Mouse (Mus musculus): ENCODE measurements at regions not wholly inside any gene's neighbourhood (a gene's known extent, or its start where the extent isn't known, plus 50 kb on each side); places are given as distances from the start of the nearest gene placed in this dataset.

GRCm38 (mm10) chr4:7199941-7200340 is 1038.9 kb downstream of the Car8 start:
- H3K9ac ChIP-seq = no peak overlapping the region
- no peaks in the 10 kb centered on the region for H3K9me3 ChIP-seq
- H3K4me1 ChIP-seq = no peaks in the 10 kb centered on the region
- H3K4me2 ChIP-seq (replicated peaks) = no peak overlapping the region
- WGBS = 58% methylated on average over 2 of the region's 2 CpGs
- ATAC-seq (ENCODE audit: insufficient number of reproducible peaks, insufficient read depth, low FRiP score, low TSS enrichment) = no peak
- H3K4me3 ChIP-seq = no peak overlapping the region
- H3K36me3 ChIP-seq = no peaks in the 10 kb centered on the region
- no peaks in the 10 kb centered on the region for H3K27me3 ChIP-seq
- no peak overlapping the region for H3K27ac ChIP-seq

- H3K4me3 ChIP-seq = no peak overlapping the region
- H3K9ac ChIP-seq = no peak overlapping the region
- no peaks in the 10 kb centered on the region for H3K4me1 ChIP-seq
- 79% methylated on average over 2 of the region's 2 CpGs for WGBS
- no peak overlapping the region for H3K27ac ChIP-seq
- no peak for ATAC-seq (ENCODE audit: insufficient number of reproducible peaks, insufficient read depth, low FRiP score, low TSS enrichment)
- H3K27me3 ChIP-seq = no peaks in the 10 kb centered on the region
- no peaks in the 10 kb centered on the region for H3K36me3 ChIP-seq
- no peak overlapping the region for H3K4me2 ChIP-seq (replicated peaks)
- H3K9me3 ChIP-seq = no peaks in the 10 kb centered on the region
Measured at GRCm38 (mm10) chr4:7199052-7199451, 1039.8 kb downstream of the Car8 start.

GRCm38 (mm10) chr4:7196570-7196969 is 1042.3 kb downstream of the Car8 start:
- WGBS = 79% methylated on average over 3 of the region's 3 CpGs
- H3K36me3 ChIP-seq = no peaks in the 10 kb centered on the region
- H3K4me2 ChIP-seq (replicated peaks) = no peak overlapping the region
- ATAC-seq (ENCODE audit: insufficient number of reproducible peaks, insufficient read depth, low FRiP score, low TSS enrichment) = no peak
- no peaks in the 10 kb centered on the region for H3K27me3 ChIP-seq
- H3K27ac ChIP-seq = no peak overlapping the region
- H3K4me3 ChIP-seq = no peak overlapping the region
- H3K4me1 ChIP-seq = no peaks in the 10 kb centered on the region
- H3K9me3 ChIP-seq = no peaks in the 10 kb centered on the region
- H3K9ac ChIP-seq = no peak overlapping the region

- ATAC-seq (ENCODE audit: insufficient number of reproducible peaks, insufficient read depth, low FRiP score, low TSS enrichment) = no peak
- Histone ChIP-seq H3K4me3 (no peak overlapping the region), H3K27ac (no peak overlapping the region), H3K9me3 (no peaks in the 10 kb centered on the region), H3K9ac (no peak overlapping the region), H3K36me3 (no peaks in the 10 kb centered on the region), H3K27me3 (no peaks in the 10 kb centered on the region), H3K4me1 (no peaks in the 10 kb centered on the region), H3K4me2 (replicated peaks) (no peak overlapping the region)
- 80% methylated on average over 1 of the region's 1 CpGs for WGBS
Measured at GRCm38 (mm10) chr4:7195619-7196018, 1043.2 kb downstream of the Car8 start.

GRCm38 (mm10) chr4:7191912-7192311 is 1046.9 kb downstream of the Car8 start:
- Histone ChIP-seq H3K4me1 (no peaks in the 10 kb centered on the region), H3K4me3 (no peak overlapping the region), H3K27me3 (no peaks in the 10 kb centered on the region), H3K9me3 (no peaks in the 10 kb centered on the region), H3K4me2 (replicated peaks) (no peak overlapping the region), H3K36me3 (no peaks in the 10 kb centered on the region), H3K9ac (no peak overlapping the region), H3K27ac (no peak overlapping the region)
- no peak for ATAC-seq (ENCODE audit: insufficient number of reproducible peaks, insufficient read depth, low FRiP score, low TSS enrichment)
- WGBS = 75% methylated on average over 3 of the region's 3 CpGs

GRCm38 (mm10) chr4:7191228-7191627 is 1047.6 kb downstream of the Car8 start:
- H3K4me2 ChIP-seq (replicated peaks) = no peak overlapping the region
- H3K4me1 ChIP-seq = no peaks in the 10 kb centered on the region
- no peak overlapping the region for H3K9ac ChIP-seq
- no peaks in the 10 kb centered on the region for H3K27me3 ChIP-seq
- H3K36me3 ChIP-seq = no peaks in the 10 kb centered on the region
- H3K4me3 ChIP-seq = no peak overlapping the region
- H3K9me3 ChIP-seq = no peaks in the 10 kb centered on the region
- ATAC-seq (ENCODE audit: insufficient number of reproducible peaks, insufficient read depth, low FRiP score, low TSS enrichment) = no peak
- no peak overlapping the region for H3K27ac ChIP-seq
- WGBS = 79% methylated on average over 3 of the region's 3 CpGs

- Histone ChIP-seq H3K4me1 (no peaks in the 10 kb centered on the region), H3K27me3 (no peaks in the 10 kb centered on the region), H3K9ac (no peak overlapping the region), H3K4me3 (no peak overlapping the region), H3K27ac (no peak overlapping the region), H3K36me3 (no peaks in the 10 kb centered on the region), H3K4me2 (replicated peaks) (no peak overlapping the region), H3K9me3 (no peaks in the 10 kb centered on the region)
- 85% methylated on average over 9 of the region's 9 CpGs for WGBS
- ATAC-seq (ENCODE audit: insufficient number of reproducible peaks, insufficient read depth, low FRiP score, low TSS enrichment) = no peak
Measured at GRCm38 (mm10) chr4:7175030-7175429, 1063.8 kb downstream of the Car8 start.

- WGBS = 86% methylated on average over 7 of the region's 7 CpGs
- Histone ChIP-seq H3K4me3 (no peak overlapping the region), H3K4me1 (no peaks in the 10 kb centered on the region), H3K9ac (no peak overlapping the region), H3K27me3 (no peaks in the 10 kb centered on the region), H3K4me2 (replicated peaks) (no peak overlapping the region), H3K9me3 (no peaks in the 10 kb centered on the region), H3K27ac (no peak overlapping the region), H3K36me3 (no peaks in the 10 kb centered on the region)
- no peak for ATAC-seq (ENCODE audit: insufficient number of reproducible peaks, insufficient read depth, low FRiP score, low TSS enrichment)
Measured at GRCm38 (mm10) chr4:7172528-7173306, 1066.1 kb downstream of the Car8 start.

GRCm38 (mm10) chr4:7171637-7172417 is 1067.0 kb downstream of the Car8 start:
- Histone ChIP-seq H3K36me3 (no peaks in the 10 kb centered on the region), H3K27ac (no peak overlapping the region), H3K4me1 (no peaks in the 10 kb centered on the region), H3K4me3 (no peak overlapping the region), H3K9ac (no peak overlapping the region), H3K27me3 (no peaks in the 10 kb centered on the region), H3K9me3 (no peaks in the 10 kb centered on the region), H3K4me2 (replicated peaks) (no peak overlapping the region)
- no peak for ATAC-seq (ENCODE audit: insufficient number of reproducible peaks, insufficient read depth, low FRiP score, low TSS enrichment)
- WGBS = 80% methylated on average over 4 of the region's 4 CpGs

- no peak overlapping the region for H3K4me2 ChIP-seq (replicated peaks)
- no peak overlapping the region for H3K9ac ChIP-seq
- H3K27me3 ChIP-seq = no peaks in the 10 kb centered on the region
- H3K4me1 ChIP-seq = no peaks in the 10 kb centered on the region
- no peak overlapping the region for H3K4me3 ChIP-seq
- no peak for ATAC-seq (ENCODE audit: insufficient number of reproducible peaks, insufficient read depth, low FRiP score, low TSS enrichment)
- H3K36me3 ChIP-seq = no peaks in the 10 kb centered on the region
- 87% methylated on average over 4 of the region's 4 CpGs for WGBS
- H3K9me3 ChIP-seq = no peaks in the 10 kb centered on the region
- no peak overlapping the region for H3K27ac ChIP-seq
Measured at GRCm38 (mm10) chr4:7161411-7161810, 1077.4 kb downstream of the Car8 start.

- H3K9me3 ChIP-seq = no peaks in the 10 kb centered on the region
- no peak overlapping the region for H3K4me3 ChIP-seq
- H3K36me3 ChIP-seq = no peaks in the 10 kb centered on the region
- no peak overlapping the region for H3K9ac ChIP-seq
- ATAC-seq (ENCODE audit: insufficient number of reproducible peaks, insufficient read depth, low FRiP score, low TSS enrichment) = no peak
- 69% methylated on average over 3 of the region's 3 CpGs for WGBS
- H3K27ac ChIP-seq = no peak overlapping the region
- H3K4me1 ChIP-seq = no peaks in the 10 kb centered on the region
- H3K27me3 ChIP-seq = no peaks in the 10 kb centered on the region
- H3K4me2 ChIP-seq (replicated peaks) = no peak overlapping the region
Measured at GRCm38 (mm10) chr4:7157883-7158282, 1081.0 kb downstream of the Car8 start.

- no peak for ATAC-seq (ENCODE audit: insufficient number of reproducible peaks, insufficient read depth, low FRiP score, low TSS enrichment)
- H3K4me3 ChIP-seq = no peak overlapping the region
- no peak overlapping the region for H3K4me2 ChIP-seq (replicated peaks)
- H3K27ac ChIP-seq = no peak overlapping the region
- no peaks in the 10 kb centered on the region for H3K27me3 ChIP-seq
- H3K9ac ChIP-seq = no peak overlapping the region
- H3K36me3 ChIP-seq = no peaks in the 10 kb centered on the region
- 59% methylated on average over 3 of the region's 3 CpGs for WGBS
- no peaks in the 10 kb centered on the region for H3K9me3 ChIP-seq
- no peaks in the 10 kb centered on the region for H3K4me1 ChIP-seq
Measured at GRCm38 (mm10) chr4:7154256-7154655, 1084.6 kb downstream of the Car8 start.

All from embryonic facial prominence, embryonic 12.5 days (tissue).